Mouse (Mus musculus) heart, embryonic 16.5 days (tissue): ENCODE results near the gene Samm50. TPM values are rescaled to one million over a fixed set of nuclear protein-coding genes. Genes with fewer than 3 reads are reported as not detected.
A peak's percentile ranks its signal among the peaks of the same experiment; 100 is the strongest.

Experiments
- ATAC-seq: fragments of 200-750 bp; cut with Nextera tagmentation; replicated peaks from 2 replicates; pipeline ENCODE4 v1.8.0; 2017; ENCODE audit warnings: moderate number of reproducible peaks; ENCODE audit not compliant: insufficient read depth, low FRiP score; ENCODE audit errors: extremely low read depth
- H3K27ac ChIP-seq: fragments of 300-500 bp; sonication (generic); 2 replicates; pipeline ENCODE4 v1.5.1; 2014; ENCODE audit warnings: mild to moderate bottlenecking, low read length, control low read depth, moderate library complexity
- H3K27me3 ChIP-seq: fragments of 300-500 bp; sonication (generic); 2 replicates; pipeline ENCODE4 v1.6.1; 2014; ENCODE audit warnings: low read length, mixed read lengths; ENCODE audit not compliant: control insufficient read depth, insufficient read depth
- H3K36me3 ChIP-seq: fragments of 300-500 bp; sonication (generic); 2 replicates; pipeline ENCODE4 v1.6.1; 2014; ENCODE audit not compliant: control insufficient read depth, insufficient read depth
- H3K4me1 ChIP-seq: fragments of 300-500 bp; sonication (generic); 2 replicates; pipeline ENCODE4 v1.6.1; 2014; ENCODE audit warnings: low read length, mixed read lengths; ENCODE audit not compliant: control insufficient read depth, insufficient read depth
- H3K4me2 ChIP-seq: fragments of 300-500 bp; sonication (generic); 2 replicates; pipeline ENCODE4 v1.6.1; 2014; ENCODE audit warnings: low read depth, mild to moderate bottlenecking, control low read depth, low read length
- H3K4me3 ChIP-seq: fragments of 300-500 bp; sonication (generic); 2 replicates; pipeline ENCODE4 v1.5.1; 2014; ENCODE audit warnings: mild to moderate bottlenecking, control low read depth, low read length
- H3K9ac ChIP-seq: fragments of 300-500 bp; sonication (generic); 2 replicates; pipeline ENCODE4 v1.6.1; 2014; ENCODE audit warnings: low read length, control low read depth
- H3K9me3 ChIP-seq: fragments of 300-500 bp; sonication (generic); replicated peaks from 2 replicates; pipeline ENCODE4 v1.6.1; 2016; ENCODE audit warnings: low read length; ENCODE audit not compliant: control insufficient read depth
- WGBS: fragments of 180-500 bp; shearing (Covaris S2); extraction: QIAGEN DNeasy Blood & Tissue Kit; methylation state at CpG from one replicate; pipeline ENCODE4 v1.1.7; 2014; 5-methylcytosine and 5-hydroxymethylcytosine counted together
- polyA plus RNA-seq: library from polyadenylated mRNA; unstranded; fragments of >200 nt; fragmentation: Nextera tagmentation; extraction: Ambion mirVana; gene quantifications from 2 replicates; pipeline ENCODE4 v1.2.1, GENCODE M21; 2015

The Samm50 gene
- polyA plus RNA-seq, 1 experiment from 2014 or later: 159 TPM

DNA sequence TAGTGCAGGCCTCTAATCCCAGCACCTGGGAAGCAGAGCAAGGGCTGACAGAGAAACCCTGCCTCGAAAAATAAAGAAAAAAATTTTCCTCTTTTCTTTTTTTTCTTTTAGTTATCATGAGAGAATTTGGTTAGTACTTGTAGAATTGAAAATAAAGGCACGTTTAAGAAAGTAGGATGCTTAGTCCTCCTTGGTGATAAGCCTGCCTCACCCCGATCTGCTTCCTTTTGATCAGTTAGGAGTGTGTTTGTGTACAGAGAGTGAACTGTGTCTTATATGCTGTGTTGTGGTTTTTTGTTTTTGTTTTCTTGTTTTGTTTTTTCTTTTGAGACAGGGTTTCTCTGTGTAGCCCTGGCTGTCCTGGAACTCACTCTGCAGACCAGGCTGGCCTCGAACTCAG is 15.3 kb downstream of the Samm50 start:
- H3K4me3 ChIP-seq: no peak overlapping the region
- no peak for ATAC-seq

DNA sequence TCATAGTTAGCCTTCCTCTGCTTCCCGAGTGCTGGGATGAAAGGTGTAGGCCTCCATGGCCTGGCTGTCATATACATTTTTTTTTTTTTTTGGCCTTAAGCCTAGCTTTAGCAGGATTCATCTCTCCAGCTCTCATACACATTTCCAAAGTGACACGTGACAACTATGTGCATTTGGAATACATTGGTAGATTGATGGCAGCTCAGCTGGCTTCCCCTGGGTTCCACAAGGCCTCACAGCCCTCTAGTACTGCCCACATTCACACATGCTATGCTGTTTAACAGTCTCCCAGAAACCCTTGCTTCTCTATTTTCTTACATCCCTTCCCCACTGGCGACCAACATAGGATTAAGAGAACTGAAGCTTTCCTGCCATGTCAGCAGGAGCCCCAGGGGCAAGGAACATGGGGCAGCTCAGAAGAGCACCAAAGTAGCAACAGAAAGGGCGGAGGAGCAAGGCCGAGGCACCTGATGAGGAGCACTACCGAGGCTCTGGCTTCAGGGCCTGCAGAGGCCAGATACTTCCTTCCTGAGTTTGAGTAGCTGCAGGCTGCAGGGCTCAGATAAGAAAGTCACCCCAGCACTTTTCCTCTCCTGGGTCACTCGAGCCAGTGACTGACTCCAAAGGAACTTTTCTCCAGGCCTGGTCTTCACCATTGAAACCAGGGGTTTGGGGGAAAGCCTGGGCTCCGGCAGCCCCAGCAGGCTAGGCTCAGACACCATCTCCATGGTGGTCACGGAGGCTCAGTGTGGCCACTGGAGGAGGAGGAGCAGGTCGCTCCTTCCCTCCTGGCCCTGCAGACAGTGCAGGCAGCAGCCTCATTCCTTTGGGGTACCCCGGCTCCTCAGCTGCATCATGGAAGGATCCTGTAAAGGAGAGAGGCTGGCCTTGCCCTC is 17.7 kb downstream of the Samm50 start:
- Histone ChIP-seq H3K9ac (peak overlapping the region; percentile 19; the same call in 1 of the 2 replicates), H3K36me3 (peaks cover 47% of the 10 kb centered on the region), H3K27ac (peak overlapping the region; percentile 70), H3K4me2 (no peak overlapping the region), H3K4me3 (no peak overlapping the region), H3K9me3 (no peaks in the 10 kb centered on the region), H3K27me3 (no peaks in the 10 kb centered on the region), H3K4me1 (peaks cover 14% of the 10 kb centered on the region)
- peak; percentile 21; the same call in 1 of the 2 replicates for ATAC-seq
- WGBS: 61% methylated on average over 11 of the region's 11 CpGs

More for the DNA sequence above, 15.3 kb downstream of the Samm50 start:
- no peaks in the 10 kb centered on the region for H3K9me3 ChIP-seq
- H3K4me1 ChIP-seq: peaks cover 1% of the 10 kb centered on the region
- WGBS: 91% methylated on average over 4 of the region's 4 CpGs
- H3K36me3 ChIP-seq: peaks cover 66% of the 10 kb centered on the region
- no peak overlapping the region for H3K4me2 ChIP-seq
- H3K27ac ChIP-seq: no peak overlapping the region
- no peaks in the 10 kb centered on the region for H3K27me3 ChIP-seq
- no peak overlapping the region for H3K9ac ChIP-seq

DNA sequence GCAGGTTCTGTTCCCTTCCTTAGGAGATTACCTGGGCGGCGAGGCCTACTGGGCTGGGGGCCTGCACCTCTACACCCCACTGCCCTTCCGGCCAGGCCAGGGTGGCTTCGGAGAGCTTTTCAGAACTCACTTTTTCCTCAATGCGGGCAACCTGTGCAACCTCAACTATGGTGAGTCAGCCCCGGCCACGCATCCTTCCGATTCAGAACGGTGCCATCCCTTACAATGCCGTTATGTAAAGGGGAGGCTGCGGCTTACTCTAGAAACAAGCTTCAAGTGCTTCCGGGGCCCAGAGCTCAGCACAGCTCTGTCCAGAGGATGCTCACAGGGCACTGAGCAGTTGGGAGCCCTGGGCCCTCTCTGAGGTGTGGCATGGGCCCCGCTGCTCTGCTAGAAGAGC is 18.4 kb downstream of the Samm50 start:
- Histone ChIP-seq H3K9me3 (no peaks in the 10 kb centered on the region), H3K4me2 (no peak overlapping the region), H3K9ac (no peak overlapping the region; the same call in 1 of the 2 replicates), H3K4me1 (peaks cover 17% of the 10 kb centered on the region), H3K27ac (peak overlapping the region; percentile 58; the same call in 1 of the 2 replicates), H3K4me3 (no peak overlapping the region), H3K27me3 (no peaks in the 10 kb centered on the region), H3K36me3 (peaks cover 46% of the 10 kb centered on the region)
- 87% methylated on average over 13 of the region's 13 CpGs for WGBS
- no peak for ATAC-seq

DNA sequence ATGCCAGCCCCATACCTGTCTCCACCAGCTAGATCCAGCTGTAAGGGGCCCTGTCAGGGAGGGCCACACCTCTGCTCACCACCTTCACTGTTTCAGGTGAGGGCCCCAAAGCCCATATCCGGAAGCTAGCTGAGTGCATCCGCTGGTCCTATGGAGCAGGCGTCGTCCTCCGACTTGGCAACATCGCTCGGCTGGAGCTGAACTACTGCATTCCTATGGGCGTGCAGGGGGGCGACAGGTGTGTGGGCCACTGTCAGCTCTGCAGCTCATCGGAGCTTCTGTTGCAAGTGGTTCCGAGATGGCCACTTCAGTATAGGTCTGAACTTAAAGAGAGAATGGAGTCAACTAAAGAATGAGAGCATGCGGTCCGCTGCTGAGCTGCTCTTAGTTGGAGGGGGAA is 18.9 kb downstream of the Samm50 start:
- no peak for ATAC-seq
- Histone ChIP-seq H3K27ac (no peak overlapping the region), H3K4me3 (no peak overlapping the region), H3K36me3 (peaks cover 42% of the 10 kb centered on the region), H3K4me2 (no peak overlapping the region), H3K9me3 (no peaks in the 10 kb centered on the region), H3K27me3 (no peaks in the 10 kb centered on the region), H3K9ac (no peak overlapping the region), H3K4me1 (peaks cover 18% of the 10 kb centered on the region)
- WGBS: 89% methylated on average over 13 of the region's 13 CpGs

DNA sequence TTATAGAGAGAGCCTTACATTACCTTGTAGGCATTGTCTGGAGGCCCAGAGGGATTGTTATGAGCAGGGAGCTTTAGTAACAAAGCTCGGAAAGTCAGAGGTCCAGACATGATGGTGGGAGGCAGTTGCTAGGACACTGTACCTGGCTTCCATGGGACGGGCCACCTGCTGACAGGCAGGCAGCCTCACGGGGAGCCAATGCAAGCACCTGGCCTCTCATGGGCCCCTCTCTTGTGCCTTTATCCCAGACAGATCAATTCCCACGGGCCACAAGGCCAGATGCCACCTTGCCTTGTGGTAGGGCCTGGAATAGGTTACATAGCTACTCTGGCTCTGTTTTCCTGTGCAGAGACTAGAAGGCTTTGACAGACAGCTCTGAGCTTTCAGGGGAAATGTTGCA is 19.5 kb downstream of the Samm50 start:
- Histone ChIP-seq H3K9me3 (no peaks in the 10 kb centered on the region), H3K27ac (no peak overlapping the region), H3K9ac (no peak overlapping the region), H3K4me3 (no peak overlapping the region), H3K4me1 (peaks cover 23% of the 10 kb centered on the region), H3K4me2 (no peak overlapping the region), H3K27me3 (no peaks in the 10 kb centered on the region), H3K36me3 (peaks cover 36% of the 10 kb centered on the region)
- ATAC-seq: no peak
- 85% methylated on average over 4 of the region's 4 CpGs for WGBS

DNA sequence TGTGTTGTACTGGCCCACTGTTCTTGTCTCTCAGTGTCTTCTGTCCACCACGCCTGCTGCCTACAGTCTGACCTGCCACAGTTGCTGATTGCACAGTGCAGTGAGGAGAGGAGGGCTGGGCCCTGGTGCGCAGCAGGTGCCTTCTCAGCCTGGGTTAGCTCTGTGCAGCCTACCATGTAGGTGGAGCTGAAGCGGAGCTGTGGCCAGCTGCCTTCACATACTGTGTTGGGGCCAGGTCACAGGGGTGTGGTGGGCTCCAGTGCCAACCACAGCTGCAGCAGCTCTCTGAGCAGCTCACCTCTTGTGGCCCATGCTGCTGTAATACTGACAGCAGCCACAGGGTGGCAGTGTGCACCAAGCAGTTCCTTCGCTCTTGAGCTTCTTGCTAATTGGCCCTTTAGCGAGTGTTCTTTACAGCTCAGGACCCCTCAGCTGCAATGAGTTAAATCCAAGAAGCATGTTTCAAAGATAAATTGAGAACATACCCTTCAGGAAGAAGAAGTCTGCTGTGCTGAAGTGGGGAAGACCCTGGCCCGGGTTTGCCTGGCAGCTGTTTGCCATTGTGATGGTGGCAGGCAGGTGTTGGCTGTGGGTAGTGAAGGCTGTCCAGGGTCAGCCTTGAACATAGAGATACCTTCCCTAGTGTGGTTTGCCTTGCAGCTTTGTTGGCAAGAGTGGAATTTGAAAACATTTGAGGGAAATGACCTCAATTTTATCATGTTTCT is 20.2 kb downstream of the Samm50 start:
- ATAC-seq: peak; percentile 18; the same call in 1 of the 2 replicates
- peaks cover 25% of the 10 kb centered on the region for H3K4me1 ChIP-seq
- H3K4me3 ChIP-seq: no peak overlapping the region
- no peaks in the 10 kb centered on the region for H3K27me3 ChIP-seq
- peaks cover 29% of the 10 kb centered on the region for H3K36me3 ChIP-seq
- no peaks in the 10 kb centered on the region for H3K9me3 ChIP-seq
- no peak overlapping the region for H3K9ac ChIP-seq
- peak overlapping the region; percentile 60 for H3K27ac ChIP-seq
- WGBS: 46% methylated on average over 6 of the region's 6 CpGs
- H3K4me2 ChIP-seq: no peak overlapping the region

DNA sequence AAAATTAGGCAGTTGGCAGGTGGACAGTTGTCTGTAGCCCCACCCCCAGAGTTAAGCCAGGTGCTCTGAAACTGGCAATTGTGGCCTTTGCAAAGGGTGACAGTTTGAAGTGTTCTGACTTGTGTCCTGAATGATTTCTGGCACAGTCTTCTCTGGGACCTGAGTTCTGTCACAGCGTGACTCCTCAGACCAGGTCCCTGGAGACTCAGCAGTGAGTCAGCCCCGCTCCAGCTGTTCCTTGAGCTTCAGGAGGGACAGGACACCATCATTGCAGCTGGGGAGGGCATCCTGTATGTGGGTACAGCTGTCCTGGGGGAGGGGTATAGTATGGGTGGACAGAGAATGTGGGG is 20.7 kb downstream of the Samm50 start:
- Histone ChIP-seq H3K4me2 (no peak overlapping the region), H3K4me1 (peaks cover 25% of the 10 kb centered on the region), H3K9ac (no peak overlapping the region; the same call in 1 of the 2 replicates), H3K4me3 (no peak overlapping the region), H3K27ac (peak overlapping the region; percentile 60), H3K36me3 (peaks cover 25% of the 10 kb centered on the region), H3K9me3 (no peaks in the 10 kb centered on the region), H3K27me3 (no peaks in the 10 kb centered on the region)
- 0 out of 2 replicates have a peak, but pooled peaks have one; percentile 33 for ATAC-seq
- 62% methylated on average over 2 of the region's 2 CpGs for WGBS

DNA sequence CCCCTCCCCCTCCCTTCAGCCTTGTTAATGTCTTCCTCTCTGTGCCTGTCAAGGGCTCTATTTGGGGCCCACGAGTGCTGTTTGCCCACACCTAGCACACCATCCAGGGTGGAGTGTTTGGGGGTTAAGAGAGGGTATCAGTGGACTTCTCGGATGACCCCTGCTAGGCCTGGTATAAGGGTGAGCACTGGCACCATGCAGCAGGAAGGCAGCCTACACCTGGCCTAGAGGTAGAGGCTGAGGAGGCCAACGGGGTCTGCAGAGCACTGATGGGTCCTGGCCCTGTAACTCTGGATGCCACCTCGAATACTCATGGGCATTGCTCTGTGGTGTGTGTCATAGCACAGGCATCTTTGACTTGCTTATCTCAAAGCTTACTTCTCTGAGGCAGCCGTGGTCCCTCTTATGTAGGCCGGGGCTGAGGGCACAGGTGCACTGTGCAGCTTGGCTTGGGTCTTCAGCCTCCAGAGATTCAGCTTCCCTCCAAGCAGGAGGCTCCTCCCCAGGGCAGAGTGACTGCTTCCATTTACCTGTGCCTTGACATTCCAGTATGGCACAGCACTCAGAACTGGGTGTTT is 21.2 kb downstream of the Samm50 start:
- H3K27me3 ChIP-seq: no peaks in the 10 kb centered on the region
- H3K4me3 ChIP-seq: no peak overlapping the region
- no peaks in the 10 kb centered on the region for H3K9me3 ChIP-seq
- no peak overlapping the region for H3K27ac ChIP-seq
- H3K4me1 ChIP-seq: peaks cover 25% of the 10 kb centered on the region
- 57% methylated on average over 6 of the region's 6 CpGs for WGBS
- H3K36me3 ChIP-seq: peaks cover 22% of the 10 kb centered on the region
- no peak for ATAC-seq
- peak overlapping the region; percentile 27; the same call in 1 of the 2 replicates for H3K9ac ChIP-seq
- no peak overlapping the region for H3K4me2 ChIP-seq
